Mouse (Mus musculus): Measurements from ENCODE around the gene Dysf.
A peak's percentile ranks its signal among the peaks of the same experiment; 100 is the strongest.
"Not testable (repeated sequence)": the region's sequence is repeated elsewhere in the genome, so short reads cannot be mapped to it uniquely, and the experiment has no call there.

Dysf gene

GRCm38 (mm10) chr6:84008363-84009171 is at the start of gene Dysf:
Dysf (plus strand) TSS chr6:84008590.
- peak; percentile 69 for DNase-seq (ENCODE audit: low spot score)

- no peak for DNase-seq (ENCODE audit: low spot score)
Observed at GRCm38 (mm10) chr6:83987642-83988041, 20.7 kb upstream of the Dysf start.

- DNase-seq (ENCODE audit: low spot score) = no peak
Observed at GRCm38 (mm10) chr6:84002716-84003115, 5.7 kb upstream of the Dysf start.

- DNase-seq (ENCODE audit: low spot score) = no peak
Observed at GRCm38 (mm10) chr6:84004295-84004694, 4.1 kb upstream of the Dysf start.

- peak; percentile 38 for DNase-seq (ENCODE audit: low spot score)
Observed at GRCm38 (mm10) chr6:84009172-84009872, 932 bp downstream of the Dysf start.

GRCm38 (mm10) chr6:84009915-84010302 is 1.5 kb downstream of the Dysf start:
- DNase-seq (ENCODE audit: low spot score) = no peak

- DNase-seq (ENCODE audit: low spot score) = peak; percentile 41
Observed at GRCm38 (mm10) chr6:84010303-84011225, 2.2 kb downstream of the Dysf start.

- peak; percentile 54 for DNase-seq (ENCODE audit: low spot score)
Observed at GRCm38 (mm10) chr6:84014961-84015683, 6.7 kb downstream of the Dysf start.

GRCm38 (mm10) chr6:84016851-84017250 is 8.5 kb downstream of the Dysf start:
- no peak for DNase-seq (ENCODE audit: low spot score)

- DNase-seq (ENCODE audit: low spot score) = no peak
Observed at GRCm38 (mm10) chr6:84017392-84017791, 9.0 kb downstream of the Dysf start.

- peak; percentile 53 for DNase-seq (ENCODE audit: low spot score)
Observed at GRCm38 (mm10) chr6:84018906-84019550, 10.6 kb downstream of the Dysf start.

GRCm38 (mm10) chr6:84020002-84020401 is 11.6 kb downstream of the Dysf start:
- DNase-seq (ENCODE audit: low spot score) = no peak

- DNase-seq (ENCODE audit: low spot score) = no peak
Observed at GRCm38 (mm10) chr6:84021990-84022389, 13.6 kb downstream of the Dysf start.

- no peak for DNase-seq (ENCODE audit: low spot score)
Observed at GRCm38 (mm10) chr6:84025636-84026035, 17.2 kb downstream of the Dysf start.

- DNase-seq (ENCODE audit: low spot score) = no peak
Observed at GRCm38 (mm10) chr6:84028791-84029190, 20.4 kb downstream of the Dysf start.

GRCm38 (mm10) chr6:84029775-84030174 is 21.4 kb downstream of the Dysf start:
- DNase-seq (ENCODE audit: low spot score) = no peak

GRCm38 (mm10) chr6:84032516-84032915 is 24.1 kb downstream of the Dysf start:
- not testable (repeated sequence) for DNase-seq (ENCODE audit: low spot score)

- DNase-seq (ENCODE audit: low spot score) = no peak
Observed at GRCm38 (mm10) chr6:84043251-84043940, 35.0 kb downstream of the Dysf start.

GRCm38 (mm10) chr6:84044679-84045078 is 36.3 kb downstream of the Dysf start:
- no peak for DNase-seq (ENCODE audit: low spot score)

- DNase-seq (ENCODE audit: low spot score) = no peak
Observed at GRCm38 (mm10) chr6:84048856-84049255, 40.5 kb downstream of the Dysf start.
